Mouse (Mus musculus) kidney, embryonic 14.5 days (tissue): ENCODE results near the gene Mis12. TPM values are rescaled to one million over a fixed set of nuclear protein-coding genes. Genes with fewer than 3 reads are reported as not detected.
A peak's percentile ranks its signal among the peaks of the same experiment; 100 is the strongest.

Experiments
- ATAC-seq: fragments of 200-750 bp; cut with Nextera tagmentation; 2 replicates; pipeline ENCODE4 v1.8.0; 2017; ENCODE audit warnings: moderate number of reproducible peaks, mild to moderate bottlenecking, moderate TSS enrichment, moderate library complexity; ENCODE audit not compliant: low FRiP score, low TSS enrichment
- H3K27ac ChIP-seq: fragments of 300-500 bp; sonication (generic); 2 replicates; pipeline ENCODE4 v1.5.1; 2014; ENCODE audit warnings: low read depth, mild to moderate bottlenecking, low read length, moderate library complexity, mixed read lengths
- H3K27me3 ChIP-seq: fragments of 300-500 bp; sonication (generic); 2 replicates; pipeline ENCODE4 v1.6.1; 2014; ENCODE audit warnings: mild to moderate bottlenecking, low read length; ENCODE audit not compliant: control insufficient read depth, insufficient read depth
- H3K36me3 ChIP-seq: fragments of 300-500 bp; sonication (generic); 2 replicates; pipeline ENCODE4 v1.6.1; 2014; ENCODE audit warnings: low read length, mixed read lengths; ENCODE audit not compliant: control insufficient read depth, insufficient read depth
- H3K4me1 ChIP-seq: fragments of 300-500 bp; sonication (generic); 2 replicates; pipeline ENCODE4 v1.6.1; 2014; ENCODE audit warnings: low read length, mixed read lengths; ENCODE audit not compliant: control insufficient read depth, insufficient read depth
- H3K4me2 ChIP-seq: fragments of 300-500 bp; sonication (generic); replicated peaks from 2 replicates; pipeline ENCODE4 v1.6.1; 2014; ENCODE audit warnings: low read depth, mild to moderate bottlenecking, low read length
- H3K4me3 ChIP-seq: fragments of 300-500 bp; sonication (generic); 2 replicates; pipeline ENCODE4 v1.5.1; 2014; ENCODE audit warnings: mild to moderate bottlenecking, low read length
- H3K9ac ChIP-seq: fragments of 300-500 bp; sonication (generic); 2 replicates; pipeline ENCODE4 v1.6.1; 2014; ENCODE audit warnings: low read depth, mild to moderate bottlenecking, low read length, moderate library complexity
- H3K9me3 ChIP-seq: fragments of 300-500 bp; sonication (generic); 2 replicates; pipeline ENCODE4 v1.6.1; 2016; ENCODE audit warnings: low read length; ENCODE audit not compliant: control insufficient read depth
- WGBS: fragments of 180-500 bp; shearing (Covaris S2); extraction: QIAGEN DNeasy Blood & Tissue Kit; methylation state at CpG from one replicate; pipeline ENCODE4 v1.1.7; 2014; 5-methylcytosine and 5-hydroxymethylcytosine counted together
- polyA plus RNA-seq: library from polyadenylated mRNA; unstranded; fragments of >200 nt; fragmentation: Nextera tagmentation; extraction: Ambion mirVana; gene quantifications from 2 replicates; pipeline ENCODE4 v1.2.1, GENCODE M21; 2014

The Mis12 gene
- polyA plus RNA-seq, 1 experiment from 2014 or later, result 31.1 TPM

DNA sequence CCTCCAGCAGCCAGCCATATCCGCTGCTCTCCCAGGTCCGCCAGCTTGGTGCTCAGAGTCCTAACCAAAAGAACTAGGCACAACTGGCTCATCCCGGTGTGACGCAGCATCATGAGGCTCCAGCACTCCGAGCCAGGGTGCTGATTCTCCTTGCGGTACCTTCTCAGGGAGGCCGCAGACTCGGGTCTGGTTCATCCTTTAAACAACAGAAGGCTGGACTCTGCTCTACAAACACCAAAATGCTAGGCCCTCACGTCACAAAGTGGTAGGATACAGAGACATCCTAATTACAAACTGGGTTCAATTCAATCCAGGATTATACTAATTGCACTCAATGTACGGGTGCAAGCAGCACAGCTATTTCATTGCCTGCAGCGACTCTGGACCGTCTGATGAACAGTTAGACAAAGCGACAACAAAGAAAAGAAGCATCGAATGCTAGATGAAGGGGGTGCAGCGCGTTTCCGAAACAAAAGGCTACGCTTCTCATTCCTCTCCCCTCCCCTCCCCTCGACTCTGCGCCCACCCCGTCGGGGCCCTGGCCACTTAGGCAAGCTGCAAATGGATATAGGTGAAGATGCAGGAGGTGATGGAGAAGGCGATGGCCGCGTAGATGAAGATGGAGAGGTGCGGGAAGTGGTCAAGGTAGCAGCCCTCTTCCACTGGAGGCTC, 13.2 kb downstream of the Mis12 start:
- H3K4me2 ChIP-seq, result peak overlapping the region; percentile 83
- no peaks in the 10 kb centered on the region for H3K9me3 ChIP-seq
- peak overlapping the region; percentile 66; the same call in 1 of the 2 replicates for H3K27ac ChIP-seq
- ATAC-seq, result no peak
- no peaks in the 10 kb centered on the region for H3K27me3 ChIP-seq
- H3K4me3 ChIP-seq, result peak overlapping the region; percentile 44
- H3K9ac ChIP-seq, result peak overlapping the region; percentile 69
- 4% methylated on average over 26 of the region's 26 CpGs for WGBS
- H3K36me3 ChIP-seq, result peaks cover 8% of the 10 kb centered on the region
- H3K4me1 ChIP-seq, result peaks cover 13% of the 10 kb centered on the region; the same call in 1 of the 2 replicates

DNA sequence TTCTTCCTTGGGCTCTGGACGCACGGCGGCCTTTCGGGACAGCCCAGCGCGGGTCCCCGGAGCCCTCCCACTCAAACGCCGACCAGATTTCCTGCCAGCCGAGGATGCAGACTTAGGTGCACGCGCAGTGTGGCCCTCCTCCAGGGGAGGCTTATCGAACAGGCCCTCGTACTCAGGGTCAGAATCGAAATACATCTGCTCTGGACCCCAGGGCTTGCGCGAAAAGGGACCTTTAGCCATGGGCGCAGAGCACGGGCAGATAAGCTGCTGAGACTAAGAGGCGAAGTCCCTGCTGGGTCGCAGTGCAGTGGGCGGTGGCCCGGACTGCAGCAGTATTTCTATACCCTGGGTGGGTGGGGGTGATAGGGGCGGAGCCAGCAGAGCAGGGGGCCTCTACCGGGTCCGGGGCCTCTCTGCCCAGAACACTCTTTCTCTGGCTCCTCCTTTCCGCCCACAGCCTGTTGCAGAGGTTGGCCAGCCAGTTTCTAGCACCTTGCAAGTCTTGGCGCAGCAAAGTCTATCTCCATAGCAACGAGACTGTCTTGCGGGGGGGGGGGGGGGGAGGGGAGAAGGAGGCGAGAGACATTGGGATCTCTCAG, 13.9 kb downstream of the Mis12 start, which contains the start of gene 6330403K07Rik:
TSS of gene 6330403K07Rik (minus strand) at position 351 of the 599 bp plus-strand sequence.
- WGBS, result 1% methylated on average over 27 of the region's 31 CpGs
- Histone ChIP-seq H3K4me1 (peaks cover 13% of the 10 kb centered on the region; the same call in 1 of the 2 replicates), H3K27ac (peak within 1 kb of the TSS; percentile 66; the same call in 1 of the 2 replicates), H3K4me2 (peak within 1 kb of the TSS; percentile 83), H3K4me3 (peak within 1 kb of the TSS; percentile 44), H3K27me3 (no peaks in the 10 kb centered on the region), H3K9ac (peak within 1 kb of the TSS; percentile 69), H3K36me3 (peaks cover 2% of the 10 kb centered on the region), H3K9me3 (no peaks in the 10 kb centered on the region)
- peak; percentile 97 for ATAC-seq

DNA sequence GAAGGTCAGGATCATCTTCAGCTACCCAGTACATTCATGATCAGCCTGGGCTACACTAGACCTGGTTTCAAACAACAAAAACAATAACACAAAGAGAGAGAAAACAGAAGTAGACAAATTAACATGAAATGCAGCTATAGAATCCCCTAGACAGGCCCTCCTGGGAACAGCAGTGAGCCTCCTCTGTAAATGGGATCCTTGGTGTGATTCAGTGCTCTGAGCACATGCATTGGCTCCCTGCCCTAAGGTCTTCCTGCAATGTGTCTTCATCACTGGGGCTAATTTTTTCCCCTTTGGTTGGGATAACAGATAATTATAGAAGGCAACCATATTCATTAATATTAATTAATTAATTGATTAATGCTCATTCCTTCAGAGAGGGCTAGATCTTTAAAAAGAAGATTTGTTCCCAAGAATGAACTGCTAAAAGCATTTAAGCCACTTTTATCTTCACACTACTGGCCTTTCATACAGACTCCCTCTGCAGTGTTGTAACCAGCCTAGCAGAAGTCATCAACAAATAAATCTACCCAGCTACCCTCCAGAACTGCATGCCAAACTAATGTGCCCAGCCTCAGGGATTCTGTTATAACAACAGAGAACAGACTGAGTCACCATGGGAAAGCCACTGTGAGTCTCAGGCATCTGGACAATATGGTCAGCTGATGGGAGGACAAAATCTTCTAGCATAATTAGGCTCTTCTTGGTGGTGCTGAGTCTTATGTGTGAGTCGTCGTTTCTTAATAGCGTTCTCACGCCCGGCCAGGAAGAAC, 20.3 kb downstream of the Mis12 start:
- H3K4me3 ChIP-seq, result no peak overlapping the region
- no peak overlapping the region for H3K4me2 ChIP-seq
- 95% methylated on average over 5 of the region's 5 CpGs for WGBS
- no peaks in the 10 kb centered on the region for H3K4me1 ChIP-seq
- ATAC-seq, result no peak
- no peaks in the 10 kb centered on the region for H3K36me3 ChIP-seq
- H3K9ac ChIP-seq, result no peak overlapping the region
- H3K9me3 ChIP-seq, result no peaks in the 10 kb centered on the region
- H3K27me3 ChIP-seq, result no peaks in the 10 kb centered on the region
- no peak overlapping the region for H3K27ac ChIP-seq

DNA sequence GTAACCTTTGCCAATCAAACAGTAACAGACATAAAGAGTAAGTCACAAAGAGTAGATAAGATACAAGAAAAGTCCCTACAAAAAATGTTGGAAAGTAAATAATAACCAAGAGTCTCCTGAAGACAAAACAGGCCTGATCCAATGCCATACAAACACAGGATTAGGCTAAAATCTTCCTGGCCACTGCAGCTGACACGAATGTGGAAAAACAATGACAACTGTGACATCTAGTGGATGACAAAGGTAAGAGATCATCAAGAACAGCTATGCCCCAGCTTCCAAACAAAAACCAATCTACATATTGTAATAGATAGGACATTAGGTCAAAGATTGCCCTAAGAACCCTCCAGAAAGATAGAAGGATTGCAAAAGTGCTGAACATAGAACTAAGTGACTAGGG, 33.1 kb downstream of the Mis12 start:
- Histone ChIP-seq H3K36me3 (no peaks in the 10 kb centered on the region), H3K4me1 (no peaks in the 10 kb centered on the region), H3K4me2 (no peak overlapping the region), H3K9me3 (no peaks in the 10 kb centered on the region), H3K27me3 (no peaks in the 10 kb centered on the region), H3K27ac (no peak overlapping the region), H3K9ac (no peak overlapping the region), H3K4me3 (no peak overlapping the region)
- ATAC-seq, result no peak
- 0% methylated on average over 1 of the region's 1 CpGs for WGBS

DNA sequence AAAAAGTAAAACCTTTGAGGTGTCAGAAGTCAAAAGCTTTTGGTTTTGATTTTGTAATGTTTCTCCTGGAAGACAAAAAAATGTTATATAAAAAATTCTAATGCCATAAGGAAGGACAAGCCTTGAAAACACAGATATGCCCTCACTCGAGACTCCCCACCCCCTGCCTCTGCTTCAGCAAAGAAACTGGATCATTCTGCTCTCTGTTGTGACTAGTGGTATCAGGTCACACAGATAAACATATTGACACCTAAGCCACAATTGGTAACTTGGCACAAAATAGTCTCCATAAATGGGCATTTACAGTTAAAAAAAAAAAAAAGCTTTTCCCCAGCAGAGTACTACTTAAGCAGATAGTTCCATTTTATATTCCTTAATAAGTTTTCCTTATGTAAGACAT, 56.9 kb downstream of the Mis12 start:
- 0 out of 2 replicates have a peak, but pooled peaks cover 3% of the 10 kb centered on the region for H3K9me3 ChIP-seq
- no peak overlapping the region for H3K4me3 ChIP-seq
- no peak overlapping the region for H3K9ac ChIP-seq
- H3K27ac ChIP-seq, result no peak overlapping the region
- no peaks in the 10 kb centered on the region for H3K36me3 ChIP-seq
- no peaks in the 10 kb centered on the region for H3K27me3 ChIP-seq
- H3K4me1 ChIP-seq, result no peaks in the 10 kb centered on the region
- 68% methylated on average over 1 of the region's 1 CpGs for WGBS
- no peak for ATAC-seq
- H3K4me2 ChIP-seq, result no peak overlapping the region

Other genes with a start within 250 kb of the Mis12 start
- gene Scimp, start 207.0 kb upstream of the Mis12 start, polyA plus RNA-seq, result not detected in 2 replicates
- 22.6 and 36.9 TPM in 2 replicates for gene Rabep1, start 174.8 kb upstream of the Mis12 start, polyA plus RNA-seq
- 107 and 142 TPM in 2 replicates for gene Nup88, start 49.6 kb upstream of the Mis12 start, polyA plus RNA-seq
- gene Rpain, start 49.4 kb upstream of the Mis12 start, polyA plus RNA-seq, result 69.4 and 73.4 TPM in 2 replicates
- gene C1qbp, start 36.6 kb upstream of the Mis12 start, polyA plus RNA-seq, result 288 and 307 TPM in 2 replicates
- gene Dhx33, start 15.2 kb upstream of the Mis12 start, polyA plus RNA-seq, result 10.7 and 29.9 TPM in 2 replicates
- 37.3 and 42.7 TPM in 2 replicates for gene Derl2, start 230 bp downstream of the Mis12 start, polyA plus RNA-seq
- 25.5 and 61.4 TPM in 2 replicates for gene 6330403K07Rik, start 13.9 kb downstream of the Mis12 start, polyA plus RNA-seq
- 0.16 TPM in 1 of 2 replicates, not detected in the other for gene Nlrp1a, start 125.1 kb downstream of the Mis12 start, polyA plus RNA-seq
- not detected in 2 replicates for gene Nlrp1b, start 211.1 kb downstream of the Mis12 start, polyA plus RNA-seq